Mouse (Mus musculus) limb, embryonic 15.5 days (tissue): ENCODE measurements at regions not wholly inside any gene's neighbourhood (a gene's known extent, or its start where the extent isn't known, plus 50 kb on each side); places are given as distances from the start of the nearest gene placed in this dataset.
"Not testable (repeated sequence)": the region's sequence is repeated elsewhere in the genome, so short reads cannot be mapped to it uniquely, and the experiment has no call there.

Experiments used
- ATAC-seq: fragments of 200-750 bp; cut with Nextera tagmentation; 2 replicates; pipeline ENCODE4 v1.8.0; 2017; ENCODE audit warnings: low read depth, moderate TSS enrichment; ENCODE audit not compliant: insufficient number of reproducible peaks, low FRiP score, low TSS enrichment
- H3K27ac ChIP-seq: fragments of 300-500 bp; sonication (generic); 2 replicates; pipeline ENCODE4 v1.5.1; 2015; ENCODE audit warnings: moderate library complexity, mild to moderate bottlenecking, inconsistent platforms
- H3K27me3 ChIP-seq: fragments of 300-500 bp; sonication (generic); 2 replicates; pipeline ENCODE4 v1.6.1; 2015; ENCODE audit warnings: inconsistent platforms
- H3K36me3 ChIP-seq: fragments of 300-500 bp; sonication (generic); 2 replicates; pipeline ENCODE4 v1.6.1; 2015; ENCODE audit warnings: inconsistent platforms
- H3K4me1 ChIP-seq: fragments of 300-500 bp; sonication (generic); 2 replicates; pipeline ENCODE4 v1.6.1; 2015; ENCODE audit warnings: inconsistent platforms
- H3K4me2 ChIP-seq: fragments of 300-500 bp; sonication (generic); 2 replicates; pipeline ENCODE4 v1.6.1; 2015; ENCODE audit warnings: mild to moderate bottlenecking, inconsistent platforms
- H3K4me3 ChIP-seq: fragments of 300-500 bp; sonication (generic); 2 replicates; pipeline ENCODE4 v1.5.1; 2015; ENCODE audit warnings: mild to moderate bottlenecking, inconsistent platforms
- H3K9ac ChIP-seq: fragments of 300-500 bp; sonication (generic); 2 replicates; pipeline ENCODE4 v1.6.1; 2015; ENCODE audit warnings: inconsistent platforms
- H3K9me3 ChIP-seq: fragments of 300-500 bp; sonication (generic); 2 replicates; pipeline ENCODE4 v1.6.1; 2016; ENCODE audit warnings: inconsistent platforms
- WGBS: fragments of 180-500 bp; shearing (Covaris S2); methylation state at CpG from one replicate; pipeline ENCODE4 v1.1.7; 2015; 5-methylcytosine and 5-hydroxymethylcytosine counted together

- 49% methylated on average over 20 of the region's 20 CpGs for WGBS
- H3K9ac ChIP-seq, H3K4me1 ChIP-seq, H3K36me3 ChIP-seq, H3K4me2 ChIP-seq, H3K27me3 ChIP-seq, H3K27ac ChIP-seq, H3K9me3 ChIP-seq, ATAC-seq: not testable (repeated sequence)
- H3K4me3 ChIP-seq: 0 out of 2 replicates have a peak overlapping the region, but pooled peaks have one; percentile 8
These were observed 593.4 kb upstream of the Snrpn start for GRCm38 (mm10) chr7:60733331-60733994.

GRCm38 (mm10) chr7:60728108-60728721, 588.2 kb upstream of the Snrpn start:
- not testable (repeated sequence) for H3K4me1 ChIP-seq, ATAC-seq
- 8% methylated on average over 5 of the region's 5 CpGs for WGBS

More at GRCm38 (mm10) chr7:60728108-60728721, 588.2 kb upstream of the Snrpn start:
- H3K27ac ChIP-seq, H3K36me3 ChIP-seq, H3K9ac ChIP-seq, H3K9me3 ChIP-seq, H3K4me3 ChIP-seq, H3K4me2 ChIP-seq, H3K27me3 ChIP-seq: not testable (repeated sequence)
